10 mouse cellular contexts compared by ENCODE assay signal in the genomic region with DNA sequence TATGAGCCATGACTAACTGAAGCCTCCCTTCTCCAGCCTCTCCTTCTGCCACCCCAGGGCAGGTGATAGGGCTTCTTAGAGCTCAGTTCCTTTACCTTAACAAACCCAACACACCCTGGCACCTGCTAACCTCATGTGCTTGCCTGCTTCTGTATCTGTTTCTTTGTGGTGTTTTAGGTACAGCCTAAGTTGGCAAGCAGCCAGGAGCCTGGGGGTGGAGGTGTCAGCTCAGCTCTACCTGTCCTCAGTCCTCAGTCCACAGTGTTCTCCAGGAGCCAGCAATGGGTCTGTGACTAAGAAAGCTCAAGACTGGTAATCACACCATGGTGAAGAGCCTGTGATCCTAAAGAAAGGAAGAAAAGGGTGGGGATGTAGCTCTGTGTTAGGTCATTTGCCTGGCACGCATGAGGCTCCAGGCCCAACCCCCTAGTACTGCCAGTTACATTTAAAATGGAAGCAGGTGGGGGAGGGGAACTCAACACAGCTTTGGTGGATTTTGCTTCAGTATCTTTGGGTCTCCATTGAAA. TPM values are rescaled to one million over a fixed set of nuclear protein-coding genes. Genes with fewer than 3 reads are reported as not detected.
DNase-seq lines count a peak whose midpoint lies in the region.
"Had no signal": no experiment of that assay in that cellular context is flagged by ENCODE, and none has a peak within 500 bp of the region (broad histone marks: within the 10 kb centered on the region; RNA-seq: fewer than 3 reads in every experiment).

No protein-coding gene starts in this region.

- intact Hi-C loops in left cerebral cortex, postnatal 4 days (cut with DNase I) = no loop called here
- intact Hi-C loops in left cerebral cortex, postnatal 14 days (cut with DNase I) = no loop called here
- intact Hi-C loops in heart, postnatal 25 days (cut with DNase I) = loop anchor here (5.0 kb wide), 1 partner anchor 33 kb away; no protein-coding TSS in a partner anchor

- DNase-seq in left cerebral cortex, postnatal 4 days = peak; percentile 23
- no peak for DNase-seq in left cerebral cortex, postnatal 14 days (ENCODE audit: low spot score in 2 of 2)
- DNase-seq in CD4-positive helper T cell, adult 2 months (ENCODE audit: low read depth, low spot score) = peak; percentile 77
- peak; percentile 65 for DNase-seq in cerebellum, adult 9-10 months
- peak; percentile 44 to 46 for DNase-seq in natural killer cell, adult 2 months (ENCODE audit: low spot score in 2 of 2)
- DNase-seq in retina, postnatal 1 day = no peak
- DNase-seq in heart, postnatal 25 days (ENCODE audit: low spot score) = no peak
- no peak for DNase-seq in layer of hippocampus, adult 18-20 months (ENCODE audit: low spot score in 2 of 2)
- DNase-seq: heart, postnatal 4 days had no signal

RNA-seq across cellular contexts. Expression of a gene that starts 4.0 kb away (rescaled TPM):
- 10 to 100 TPM; 28.7 to 49.3 TPM for total RNA-seq in left cerebral cortex, postnatal 4 days (2021)
- total RNA-seq in left cerebral cortex, postnatal 14 days (2021) = 10 to 100 TPM; 53.6 to 82.5 TPM
- total RNA-seq in heart, postnatal 25 days (2021) = 10 to 100 TPM; 15.3 to 20.8 TPM
- 10 to 100 TPM; 68.1 to 78.0 TPM for total RNA-seq in layer of hippocampus, adult 18-20 months (2021)
- total RNA-seq: G1E had no signal

Comparison
In these comparisons a context has a peak if more than half of its experiments do, and no peak if none do; other contexts are left out.
1. DNase-seq: peak in left cerebral cortex, postnatal 4 days (single experiment), CD4-positive helper T cell, adult 2 months (single experiment), cerebellum, adult 9-10 months (single experiment) and natural killer cell, adult 2 months (2 of 2); none in left cerebral cortex, postnatal 14 days (0 of 2), retina, postnatal 1 day (single experiment), heart, postnatal 25 days (single experiment) and layer of hippocampus, adult 18-20 months (0 of 2).